Mouse (Mus musculus) G1E-ER4 (cell line): ENCODE data around the gene Tmem106a. TPM values are rescaled to one million over a fixed set of nuclear protein-coding genes. Genes with fewer than 3 reads are reported as not detected.

ENCODE experiments used
- GATA1 ChIP-seq: IDR thresholded peaks from one replicate; pipeline ENCODE4 v1.8.0; 2012; ENCODE audit warnings: low read length, inconsistent platforms
- polyA plus RNA-seq: library from polyadenylated mRNA; stranded (reverse); fragments of >175 nt; gene quantifications from 2 replicates; pipeline ENCODE4 v1.2.3, GENCODE M21; 2012

Gene Tmem106a
- polyA plus RNA-seq, 1 experiment = 0.46 TPM

GRCm38 (mm10) chr11:101626995-101627856 lies 45.2 kb downstream of the Tmem106a start, which contains the start of gene Rdm1:
Gene Rdm1, plus strand, starts transcription at chr11:101627195.
- no peak for TF ChIP-seq GATA1

DNA sequence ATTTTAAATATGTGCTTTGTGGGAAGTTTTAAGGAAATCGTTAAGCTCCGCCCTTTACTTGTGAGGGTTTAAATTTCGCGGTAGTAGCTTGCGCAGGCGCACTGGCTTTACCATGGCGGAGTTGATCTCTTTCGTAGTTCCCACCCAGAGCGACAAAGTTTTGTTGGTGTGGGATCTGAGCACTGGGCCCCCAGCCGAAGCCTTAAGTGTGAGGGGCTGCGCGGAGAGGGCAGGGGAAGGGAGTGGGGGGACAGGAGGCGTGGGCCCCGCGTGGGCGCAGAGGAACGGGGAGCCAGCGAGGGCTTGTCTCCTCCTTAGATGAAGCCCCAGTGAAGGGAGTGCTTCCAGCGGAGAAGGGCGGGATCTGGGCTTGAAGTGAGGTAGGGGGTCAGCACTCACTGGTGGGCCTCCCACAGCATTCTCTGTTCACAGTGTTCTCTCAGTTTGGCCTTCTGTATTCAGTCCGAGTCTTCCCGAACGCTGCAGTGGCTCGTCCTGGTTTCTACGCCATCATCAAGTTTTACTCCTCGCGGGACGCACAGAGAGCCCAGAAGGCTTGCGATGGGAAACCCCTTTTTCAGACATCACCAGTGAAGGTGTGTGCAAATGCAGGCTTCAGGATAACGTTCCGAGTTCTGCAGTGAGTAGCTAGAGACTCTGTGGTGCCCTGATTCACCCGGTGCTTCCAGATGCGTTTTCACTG lies 46.0 kb downstream of the Tmem106a start:
- no peak for TF ChIP-seq GATA1

DNA sequence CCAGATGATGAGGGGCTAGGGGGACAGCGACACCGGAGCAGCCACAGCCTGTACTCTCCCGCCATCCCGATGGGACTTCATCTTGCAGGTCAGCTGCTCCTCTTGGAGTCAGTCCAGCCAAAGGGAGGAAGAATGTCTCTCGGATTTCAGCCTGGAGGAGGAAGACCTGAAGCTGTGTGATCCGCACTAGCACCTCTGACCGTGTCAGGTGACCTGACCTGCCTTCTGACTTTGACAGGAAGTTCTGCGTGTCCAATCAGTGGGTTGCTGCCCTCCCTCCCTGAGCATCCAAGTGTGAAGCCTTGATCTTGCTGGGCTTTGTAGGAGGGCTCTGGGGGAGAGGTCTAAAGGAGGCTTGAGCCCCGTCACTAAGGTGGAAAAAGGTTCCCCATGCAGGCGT lies 53.6 kb downstream of the Tmem106a start:
- no peak for TF ChIP-seq GATA1

DNA sequence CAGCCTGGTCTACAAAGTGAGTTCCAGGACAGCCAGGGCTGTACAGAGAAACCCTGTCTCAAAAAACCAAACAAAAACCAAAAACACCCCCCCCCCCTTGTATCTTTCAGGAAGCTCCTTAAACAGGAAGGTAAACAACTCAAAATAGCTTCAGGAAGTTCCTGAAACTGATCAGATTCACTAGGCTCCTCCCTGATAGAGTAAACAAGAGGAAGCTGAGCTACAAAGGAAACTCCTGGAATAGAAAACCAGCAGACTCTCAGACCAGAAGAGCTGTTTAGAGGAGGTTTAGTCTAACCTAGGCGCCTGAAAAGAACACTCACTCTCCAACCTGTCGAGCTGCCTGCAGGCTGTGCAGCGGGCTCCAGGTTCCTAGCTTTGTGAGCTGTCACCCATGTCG lies 57.7 kb downstream of the Tmem106a start:
- TF ChIP-seq GATA1 = no peak

Other genes starting within 250 kb of the Tmem106a start
- gene G6pc, start 214.7 kb upstream of the Tmem106a start, polyA plus RNA-seq = not detected in 2 replicates
- gene Aarsd1, start 164.6 kb upstream of the Tmem106a start, polyA plus RNA-seq = 79.1 and 84.8 TPM in 2 replicates
- 0.81 and 1.8 TPM in 2 replicates for gene Gm27029, start 157.4 kb upstream of the Tmem106a start, polyA plus RNA-seq
- 6.9 and 7.2 TPM in 2 replicates for gene Rundc1, start 157.2 kb upstream of the Tmem106a start, polyA plus RNA-seq
- gene Ptges3l, start 156.9 kb upstream of the Tmem106a start, polyA plus RNA-seq = 0.25 and 0.30 TPM in 2 replicates
- gene Rpl27, start 139.9 kb upstream of the Tmem106a start, polyA plus RNA-seq = 482 and 957 TPM in 2 replicates
- gene Ifi35, start 133.8 kb upstream of the Tmem106a start, polyA plus RNA-seq = 35.5 and 37.1 TPM in 2 replicates
- gene Rnd2, start 117.2 kb upstream of the Tmem106a start, polyA plus RNA-seq = 33.7 and 44.8 TPM in 2 replicates
- 282 and 396 TPM in 2 replicates for gene Vat1, start 116.0 kb upstream of the Tmem106a start, polyA plus RNA-seq
- 3.8 and 27.2 TPM in 2 replicates for gene Brca1, start 30.3 kb upstream of the Tmem106a start, polyA plus RNA-seq
- 86.3 and 105 TPM in 2 replicates for gene Nbr1, start 30.1 kb upstream of the Tmem106a start, polyA plus RNA-seq
- not detected in 2 replicates for gene Gm11634, start 17.0 kb downstream of the Tmem106a start, polyA plus RNA-seq
- 1.7 and 1.9 TPM in 2 replicates for gene Rdm1, start 45.0 kb downstream of the Tmem106a start, polyA plus RNA-seq
- gene Arl4d, start 83.3 kb downstream of the Tmem106a start, polyA plus RNA-seq = 1.3 TPM in 2 replicates
- gene Dhx8, start 150.7 kb downstream of the Tmem106a start, polyA plus RNA-seq = 13.6 and 15.9 TPM in 2 replicates
- 2.7 and 3.6 TPM in 2 replicates for gene Etv4, start 203.1 kb downstream of the Tmem106a start, polyA plus RNA-seq